Mouse (Mus musculus) C2C12 (cell line): ENCODE data around the gene Usp32.

Experiments
- CTCF ChIP-seq: IDR thresholded peaks from one replicate; pipeline ENCODE4 v1.5.1; 2011; ENCODE audit not compliant: control insufficient read depth, insufficient read depth, insufficient read length
- MYOD1 ChIP-seq: IDR thresholded peaks from one replicate; pipeline ENCODE4 v1.6.1; 2011; ENCODE audit warnings: low read depth; ENCODE audit not compliant: control insufficient read depth, insufficient read length
- USF1 ChIP-seq: IDR thresholded peaks from one replicate; pipeline ENCODE4 v1.6.1; 2011; ENCODE audit warnings: low read depth, mild to moderate bottlenecking, control low read depth, moderate library complexity

- TF ChIP-seq CTCF = no peak
- TF ChIP-seq USF1 = no peak
- no peak for TF ChIP-seq MYOD1
Measured at GRCm38 (mm10) chr11:84995241-84995640, 144.7 kb downstream of the Usp32 start.
